Mouse (Mus musculus) hindbrain, embryonic 16.5 days (tissue): ENCODE results near the gene Fbxo17. TPM values are rescaled to one million over a fixed set of nuclear protein-coding genes. Genes with fewer than 3 reads are reported as not detected.
"Not testable (repeated sequence)": the region's sequence is repeated elsewhere in the genome, so short reads cannot be mapped to it uniquely, and the experiment has no call there.

Source experiments
- ATAC-seq: fragments of 200-750 bp; cut with Nextera tagmentation; 2 replicates; pipeline ENCODE4 v1.8.0; 2017; ENCODE audit warnings: moderate TSS enrichment, moderate library complexity
- H3K27ac ChIP-seq: fragments of 300-500 bp; sonication (generic); 2 replicates; pipeline ENCODE4 v1.5.1; 2014; ENCODE audit warnings: low read depth, mild to moderate bottlenecking, control low read depth, low read length, moderate library complexity
- H3K27me3 ChIP-seq: fragments of 300-500 bp; sonication (generic); replicated peaks from 2 replicates; pipeline ENCODE4 v1.6.1; 2014; ENCODE audit warnings: low read length; ENCODE audit not compliant: control insufficient read depth, insufficient read depth
- H3K36me3 ChIP-seq: fragments of 300-500 bp; sonication (generic); 2 replicates; pipeline ENCODE4 v1.6.1; 2014; ENCODE audit warnings: mild to moderate bottlenecking, low read length, moderate library complexity, mixed read lengths; ENCODE audit not compliant: control insufficient read depth, insufficient read depth
- H3K4me1 ChIP-seq: fragments of 300-500 bp; sonication (generic); 2 replicates; pipeline ENCODE4 v1.6.1; 2014; ENCODE audit warnings: low read depth, low read length; ENCODE audit not compliant: control insufficient read depth, insufficient read depth
- H3K4me2 ChIP-seq: fragments of 300-500 bp; sonication (generic); 2 replicates; pipeline ENCODE4 v1.6.1; 2014; ENCODE audit warnings: mild to moderate bottlenecking, low read length, control low read depth, moderate library complexity
- H3K4me3 ChIP-seq: fragments of 300-500 bp; sonication (generic); 2 replicates; pipeline ENCODE4 v1.5.1; 2014; ENCODE audit warnings: mild to moderate bottlenecking, low read length, control low read depth, moderate library complexity
- H3K9ac ChIP-seq: fragments of 300-500 bp; sonication (generic); 2 replicates; pipeline ENCODE4 v1.6.1; 2014; ENCODE audit warnings: low read depth, mild to moderate bottlenecking, control low read depth, low read length, moderate library complexity
- H3K9me3 ChIP-seq: fragments of 300-500 bp; sonication (generic); 2 replicates; pipeline ENCODE4 v1.6.1; 2014; ENCODE audit warnings: mild to moderate bottlenecking, low read length, moderate library complexity; ENCODE audit not compliant: control insufficient read depth
- WGBS: fragments of 180-500 bp; shearing (Covaris S2); extraction: QIAGEN DNeasy Blood & Tissue Kit; methylation state at CpG from one replicate; pipeline ENCODE4 v1.1.7; 2014; 5-methylcytosine and 5-hydroxymethylcytosine counted together
- polyA plus RNA-seq: library from polyadenylated mRNA; unstranded; fragments of >200 nt; fragmentation: Nextera tagmentation; extraction: Ambion mirVana; gene quantifications from 2 replicates; pipeline ENCODE4 v1.2.1, GENCODE M21; 2015

Fbxo17 gene
- polyA plus RNA-seq, 1 experiment from 2014 or later, result 5.4 TPM

GRCm38 (mm10) chr7:28692545-28693320 lies 23.9 kb upstream of the Fbxo17 start, which contains the start of gene Fbxo27:
Gene Fbxo27, plus strand, starts transcription at chr7:28692849.
- H3K4me3 ChIP-seq, result peak within 1 kb of the TSS; percentile 54
- peak; percentile 75 for ATAC-seq
- WGBS, result 25% methylated on average over 30 of the region's 30 CpGs

DNA sequence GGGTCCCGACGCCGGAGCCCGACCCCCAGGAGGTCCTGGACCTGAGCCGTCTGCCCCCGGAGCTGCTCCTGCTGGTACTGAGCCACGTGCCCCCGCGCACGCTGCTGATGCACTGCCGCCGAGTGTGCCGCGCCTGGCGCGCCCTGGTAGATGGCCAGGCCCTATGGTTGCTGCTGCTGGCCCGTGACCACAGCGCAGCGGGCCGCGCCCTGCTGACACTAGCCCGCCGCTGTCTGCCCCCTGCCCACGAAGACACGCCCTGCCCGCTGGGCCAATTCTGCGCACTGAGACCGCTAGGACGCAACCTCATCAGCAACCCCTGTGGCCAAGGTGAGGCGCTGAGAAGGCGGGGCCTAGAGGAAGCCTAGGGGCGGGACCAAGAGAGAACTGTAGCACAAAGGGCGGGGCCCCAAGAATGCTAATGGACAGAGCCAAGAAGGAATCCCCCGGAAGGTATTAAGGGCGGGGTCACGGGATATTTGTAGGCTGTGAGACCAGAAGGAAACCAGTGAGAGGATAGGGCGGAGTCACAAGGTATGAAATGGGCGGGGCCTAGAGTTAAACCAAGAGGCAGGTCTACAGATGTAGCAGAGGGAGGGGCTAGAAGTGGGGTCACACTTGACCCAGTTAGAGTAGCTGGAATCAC lies 23.2 kb upstream of the Fbxo17 start:
- peak; percentile 93 for ATAC-seq
- Histone ChIP-seq H3K4me3 (peak overlapping the region; percentile 54), H3K4me1 (peaks cover 4% of the 10 kb centered on the region), H3K27ac (peak overlapping the region; percentile 67), H3K9me3 (no peaks in the 10 kb centered on the region), H3K27me3 (no peaks in the 10 kb centered on the region; the same call in 1 of the 2 replicates), H3K9ac (peak overlapping the region; percentile 78), H3K4me2 (peak overlapping the region; percentile 73), H3K36me3 (0 out of 2 replicates have a peak, but pooled peaks cover 4% of the 10 kb centered on the region)
- under 1% methylated on average over 38 of the region's 38 CpGs for WGBS

More at GRCm38 (mm10) chr7:28692545-28693320, 23.9 kb upstream of the Fbxo17 start, which contains the start of gene Fbxo27:
- Histone ChIP-seq H3K27ac (peak within 1 kb of the TSS; percentile 67), H3K9ac (peak within 1 kb of the TSS; percentile 78), H3K27me3 (no peaks in the 10 kb centered on the region; the same call in 1 of the 2 replicates), H3K9me3 (no peaks in the 10 kb centered on the region), H3K4me2 (peak within 1 kb of the TSS; percentile 73), H3K36me3 (0 out of 2 replicates have a peak, but pooled peaks cover 4% of the 10 kb centered on the region), H3K4me1 (peaks cover 4% of the 10 kb centered on the region)

DNA sequence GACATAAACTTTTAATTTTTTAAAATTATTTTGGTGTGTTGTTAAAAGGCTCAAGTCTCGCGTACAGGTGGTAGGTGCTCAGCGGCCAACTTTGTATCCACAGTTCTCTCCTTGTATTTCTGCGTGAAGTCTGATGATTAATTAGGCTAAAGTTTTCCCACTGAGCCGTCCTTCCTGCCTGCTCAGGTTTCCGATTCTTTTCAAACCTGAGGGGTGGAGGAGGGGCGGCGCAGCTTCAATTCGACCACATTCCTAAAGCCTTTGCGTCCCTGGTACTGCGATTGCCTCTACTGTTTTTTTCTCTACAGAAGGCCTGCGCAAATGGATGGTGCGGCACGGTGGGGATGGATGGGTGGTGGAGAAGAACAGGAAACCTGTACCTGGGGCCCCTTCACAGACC lies 22.2 kb upstream of the Fbxo17 start:
- Histone ChIP-seq H3K4me1 (peaks cover 4% of the 10 kb centered on the region), H3K9ac (0 out of 2 replicates have a peak overlapping the region, but pooled peaks have one; percentile 4), H3K4me2 (peak overlapping the region; percentile 73), H3K27ac (no peak overlapping the region), H3K9me3 (no peaks in the 10 kb centered on the region), H3K36me3 (0 out of 2 replicates have a peak, but pooled peaks cover 4% of the 10 kb centered on the region), H3K4me3 (peak overlapping the region; percentile 3; the same call in 1 of the 2 replicates), H3K27me3 (no peaks in the 10 kb centered on the region; the same call in 1 of the 2 replicates)
- no peak for ATAC-seq
- 6% methylated on average over 14 of the region's 14 CpGs for WGBS

- H3K4me2 ChIP-seq, result no peak overlapping the region; the same call in 1 of the 2 replicates
- 53% methylated on average over 8 of the region's 8 CpGs for WGBS
- ATAC-seq, result no peak
- no peak overlapping the region for H3K27ac ChIP-seq
- H3K9me3 ChIP-seq, result no peaks in the 10 kb centered on the region
- peaks cover 4% of the 10 kb centered on the region for H3K4me1 ChIP-seq
- H3K4me3 ChIP-seq, result no peak overlapping the region
- no peaks in the 10 kb centered on the region; the same call in 1 of the 2 replicates for H3K27me3 ChIP-seq
- H3K36me3 ChIP-seq, result 0 out of 2 replicates have a peak, but pooled peaks cover 4% of the 10 kb centered on the region
- no peak overlapping the region for H3K9ac ChIP-seq
Observed at GRCm38 (mm10) chr7:28694966-28695511, 21.6 kb upstream of the Fbxo17 start.

GRCm38 (mm10) chr7:28697277-28697676 lies 19.3 kb upstream of the Fbxo17 start:
- no peak overlapping the region for H3K4me2 ChIP-seq
- peaks cover 4% of the 10 kb centered on the region for H3K4me1 ChIP-seq
- no peak for ATAC-seq
- 94% methylated on average over 11 of the region's 11 CpGs for WGBS
- 0 out of 2 replicates have a peak, but pooled peaks cover 4% of the 10 kb centered on the region for H3K36me3 ChIP-seq
- no peak overlapping the region for H3K4me3 ChIP-seq
- H3K9me3 ChIP-seq, result peaks cover 3% of the 10 kb centered on the region; the same call in 1 of the 2 replicates
- no peak overlapping the region for H3K9ac ChIP-seq
- H3K27me3 ChIP-seq, result no peaks in the 10 kb centered on the region; the same call in 1 of the 2 replicates
- H3K27ac ChIP-seq, result no peak overlapping the region

GRCm38 (mm10) chr7:28700269-28700668 lies 16.3 kb upstream of the Fbxo17 start:
- no peak for ATAC-seq
- Histone ChIP-seq H3K9me3 (peaks cover 3% of the 10 kb centered on the region; the same call in 1 of the 2 replicates), H3K4me1 (no peaks in the 10 kb centered on the region), H3K4me3 (no peak overlapping the region), H3K27me3 (no peaks in the 10 kb centered on the region; the same call in 1 of the 2 replicates), H3K27ac (no peak overlapping the region), H3K9ac (no peak overlapping the region), H3K36me3 (0 out of 2 replicates have a peak, but pooled peaks cover 4% of the 10 kb centered on the region), H3K4me2 (no peak overlapping the region)
- 97% methylated on average over 4 of the region's 4 CpGs for whole genome bisulfite sequencing

DNA sequence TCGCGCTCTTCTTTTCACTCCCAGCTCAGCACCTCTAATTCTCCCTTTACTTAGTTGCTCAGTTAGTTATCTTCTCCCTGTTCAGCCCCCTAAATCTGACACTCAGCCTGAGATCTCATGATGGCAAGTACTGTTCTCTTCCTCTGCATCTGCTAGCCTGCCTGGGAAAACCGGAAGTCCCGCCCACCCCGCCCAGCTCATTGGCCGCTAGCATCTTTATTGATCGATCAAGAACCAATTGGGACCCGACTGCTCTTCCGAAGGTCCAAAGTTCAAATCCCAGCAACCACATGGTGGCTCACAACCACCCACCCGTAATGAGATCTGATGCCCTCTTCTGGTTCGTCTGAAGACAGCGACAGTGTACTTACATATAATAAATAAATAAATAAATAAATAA lies 15.3 kb upstream of the Fbxo17 start:
- H3K4me2 ChIP-seq, H3K27me3 ChIP-seq, H3K36me3 ChIP-seq, H3K9me3 ChIP-seq, H3K4me3 ChIP-seq, ATAC-seq, H3K9ac ChIP-seq, H3K4me1 ChIP-seq, H3K27ac ChIP-seq: not testable (repeated sequence)
- 97% methylated on average over 12 of the region's 12 CpGs for WGBS

DNA sequence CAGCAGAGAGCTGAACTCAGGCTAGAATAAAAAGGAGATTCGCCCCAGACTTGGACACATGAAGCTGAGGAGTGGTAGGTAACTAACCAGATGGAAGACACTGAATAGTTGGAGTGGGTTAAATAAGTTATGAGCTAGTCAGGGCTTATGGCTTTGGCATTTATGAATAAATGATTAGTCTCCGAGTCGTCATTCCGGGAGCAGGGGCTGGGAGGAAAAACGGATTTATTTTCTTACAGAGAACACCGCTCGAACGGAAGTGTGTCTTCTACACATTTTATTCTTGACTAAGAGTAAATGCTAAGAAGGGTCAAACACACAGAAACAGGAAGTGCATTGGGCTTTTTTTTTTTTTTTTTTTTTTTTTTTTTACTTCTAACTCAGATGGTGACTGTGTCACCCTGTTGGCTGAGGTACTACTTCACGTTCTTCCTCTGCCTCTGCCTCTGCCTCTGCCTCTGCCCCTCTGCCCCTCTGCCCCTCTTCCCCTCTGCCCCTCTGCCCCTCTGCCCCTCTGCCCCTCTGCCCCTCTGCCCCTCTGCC lies 13.9 kb upstream of the Fbxo17 start:
- Histone ChIP-seq H3K27ac (no peak overlapping the region), H3K4me1 (no peaks in the 10 kb centered on the region), H3K4me3 (no peak overlapping the region), H3K36me3 (no peaks in the 10 kb centered on the region), H3K9me3 (peaks cover 3% of the 10 kb centered on the region; the same call in 1 of the 2 replicates), H3K9ac (no peak overlapping the region), H3K27me3 (no peaks in the 10 kb centered on the region), H3K4me2 (no peak overlapping the region)
- WGBS, result 72% methylated on average over 9 of the region's 9 CpGs
- ATAC-seq, result no peak
